Mouse (Mus musculus) kidney, adult 2 months (tissue): ENCODE results near the gene B9d2.

Source experiments
- CTCF ChIP-seq: fragments of 200-500 bp; conservative IDR thresholded peaks from 2 replicates; pipeline ENCODE4 v1.5.1; 2011; ENCODE audit warnings: low read depth, mild to moderate bottlenecking, control low read depth, low read length, moderate library complexity, mixed read lengths; ENCODE audit not compliant: insufficient read depth, insufficient read length
- POLR2A ChIP-seq: fragments of 200-500 bp; IDR thresholded peaks from one replicate; pipeline ENCODE4 v1.6.1; 2011; ENCODE audit warnings: low read depth, low read length, control low read depth

GRCm38 (mm10) chr7:25690051-25690450 is 9.5 kb downstream of the B9d2 start:
- TF ChIP-seq CTCF (no peak), POLR2A (no peak)
